Mouse (Mus musculus): ENCODE results near the gene Fgf8. TPM values are rescaled to one million over a fixed set of nuclear protein-coding genes. Genes with fewer than 3 reads are reported as not detected.

Gene Fgf8
- polyA plus RNA-seq, 1 experiment, result 0.21 TPM

DNA sequence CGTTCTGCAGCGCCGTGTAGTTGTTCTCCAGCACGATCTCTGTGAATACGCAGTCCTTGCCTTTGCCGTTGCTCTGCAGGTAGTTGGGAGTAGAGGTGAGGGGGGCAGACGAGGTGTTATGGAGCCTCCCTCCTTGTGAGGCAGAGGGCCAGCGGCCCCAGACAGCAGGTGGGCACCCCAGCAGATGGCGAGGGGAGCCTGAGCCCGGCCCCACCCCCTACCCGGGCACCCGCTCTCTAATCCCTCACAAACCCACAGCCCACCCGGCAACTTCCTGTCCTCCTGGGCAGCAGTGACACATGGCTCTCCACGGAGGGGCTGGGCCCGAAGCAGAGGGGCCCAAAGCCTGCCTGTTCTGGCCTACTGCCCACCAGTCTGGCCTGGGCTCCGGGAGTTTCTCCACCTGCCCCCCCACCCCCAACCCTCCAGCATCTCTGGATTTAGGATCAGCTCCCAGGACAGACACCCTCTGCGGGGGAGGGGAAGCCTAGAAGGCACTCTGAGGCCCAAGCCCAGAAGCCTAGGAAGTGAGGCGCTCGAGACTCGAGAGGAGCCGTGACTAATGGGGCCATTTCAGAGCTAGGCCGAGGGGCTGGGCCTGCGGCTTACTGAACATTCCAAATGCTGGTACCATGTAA lies 5.4 kb downstream of the Fgf8 start:
- no peak overlapping the region for H3K27ac ChIP-seq (ENCODE audit: insufficient read depth, low read length)
- H3K36me3 ChIP-seq (ENCODE audit: control insufficient read depth, insufficient read depth, low read length), result no peaks in the 10 kb centered on the region
- TF ChIP-seq POLR2A (IDR thresholded peaks at IDR 0.05; ENCODE audit: low read depth, low read length), result no peak
- no peak for TF ChIP-seq CTCF (IDR thresholded peaks at IDR 0.05; ENCODE audit: extremely low read depth, insufficient read depth, insufficient read length, insufficient replicate concordance)
- H3K27me3 ChIP-seq (ENCODE audit: control insufficient read depth, insufficient read depth, low read length), result peaks cover 18% of the 10 kb centered on the region
- WGBS, result 26% methylated on average over 22 of the region's 23 CpGs
- DNase-seq (ENCODE audit: low read depth in 1 of 2, low spot score in 2 of 2), result no peak
- no peak overlapping the region; the same call in 1 of the 2 replicates for H3K4me3 ChIP-seq (ENCODE audit: extremely low read depth, insufficient read depth, insufficient read length)
- peaks cover 5% of the 10 kb centered on the region; the same call in 1 of the 2 replicates for H3K4me1 ChIP-seq (ENCODE audit: control insufficient read depth, insufficient read depth, insufficient read length)

DNA sequence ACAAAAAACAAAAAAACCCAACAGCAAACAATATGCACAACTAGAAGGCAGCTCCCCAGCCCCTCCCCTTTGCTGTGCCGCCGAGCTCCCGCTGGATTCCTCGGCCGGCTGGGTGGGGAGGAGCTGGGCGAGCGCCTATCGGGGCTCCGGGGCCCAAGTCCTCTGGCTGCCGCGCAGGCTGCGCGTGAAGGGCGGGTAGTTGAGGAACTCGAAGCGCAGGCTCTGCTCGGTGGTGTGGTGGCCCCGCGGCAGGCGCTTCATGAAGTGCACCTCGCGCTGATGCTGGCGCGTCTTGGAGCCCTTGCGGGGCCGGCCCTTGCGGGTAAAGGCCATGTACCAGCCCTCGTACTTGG lies 5.9 kb downstream of the Fgf8 start:
- no peak for DNase-seq (ENCODE audit: low read depth in 1 of 2, low spot score in 2 of 2)
- no peak overlapping the region for H3K27ac ChIP-seq (ENCODE audit: insufficient read depth, low read length)
- peaks cover 5% of the 10 kb centered on the region; the same call in 1 of the 2 replicates for H3K4me1 ChIP-seq (ENCODE audit: control insufficient read depth, insufficient read depth, insufficient read length)
- H3K4me3 ChIP-seq (ENCODE audit: extremely low read depth, insufficient read depth, insufficient read length), result no peak overlapping the region; the same call in 1 of the 2 replicates
- no peaks in the 10 kb centered on the region for H3K36me3 ChIP-seq (ENCODE audit: control insufficient read depth, insufficient read depth, low read length)
- no peak for TF ChIP-seq POLR2A (IDR thresholded peaks at IDR 0.05; ENCODE audit: low read depth, low read length)
- H3K27me3 ChIP-seq (ENCODE audit: control insufficient read depth, insufficient read depth, low read length), result peaks cover 16% of the 10 kb centered on the region
- under 1% methylated on average over 28 of the region's 28 CpGs for WGBS

DNA sequence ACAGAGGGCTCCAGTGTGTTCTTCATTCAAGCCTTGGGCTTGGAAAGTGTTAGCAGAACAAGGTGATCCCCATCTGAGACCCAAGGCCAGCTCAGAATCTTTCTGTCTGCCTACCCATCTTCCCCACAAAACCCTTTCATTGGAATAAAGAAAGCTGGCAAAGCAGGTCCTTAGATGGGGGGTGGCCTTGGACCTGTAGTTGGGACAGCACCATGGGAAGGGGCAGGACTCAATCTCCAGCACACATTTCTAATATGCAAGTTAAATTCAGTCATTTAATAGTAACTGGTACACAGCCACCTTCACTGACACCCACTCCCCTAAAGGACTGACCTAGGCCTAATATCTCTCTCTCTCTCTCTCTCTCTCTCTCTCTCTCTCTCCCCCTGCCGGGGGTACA lies 6.5 kb downstream of the Fgf8 start:
- WGBS, result 74% methylated on average over 1 of the region's 1 CpGs
- no peak overlapping the region for H3K27ac ChIP-seq (ENCODE audit: insufficient read depth, low read length)
- H3K4me1 ChIP-seq (ENCODE audit: control insufficient read depth, insufficient read depth, insufficient read length), result peaks cover 5% of the 10 kb centered on the region; the same call in 1 of the 2 replicates
- H3K4me3 ChIP-seq (ENCODE audit: extremely low read depth, insufficient read depth, insufficient read length), result no peak overlapping the region
- H3K36me3 ChIP-seq (ENCODE audit: control insufficient read depth, insufficient read depth, low read length), result no peaks in the 10 kb centered on the region
- TF ChIP-seq CTCF (IDR thresholded peaks at IDR 0.05; ENCODE audit: extremely low read depth, insufficient read depth, insufficient read length, insufficient replicate concordance) (no peak), POLR2A (IDR thresholded peaks at IDR 0.05; ENCODE audit: low read depth, low read length) (no peak)
- no peak for DNase-seq (ENCODE audit: low read depth in 1 of 2, low spot score in 2 of 2)
- H3K27me3 ChIP-seq (ENCODE audit: control insufficient read depth, insufficient read depth, low read length), result peaks cover 10% of the 10 kb centered on the region

DNA sequence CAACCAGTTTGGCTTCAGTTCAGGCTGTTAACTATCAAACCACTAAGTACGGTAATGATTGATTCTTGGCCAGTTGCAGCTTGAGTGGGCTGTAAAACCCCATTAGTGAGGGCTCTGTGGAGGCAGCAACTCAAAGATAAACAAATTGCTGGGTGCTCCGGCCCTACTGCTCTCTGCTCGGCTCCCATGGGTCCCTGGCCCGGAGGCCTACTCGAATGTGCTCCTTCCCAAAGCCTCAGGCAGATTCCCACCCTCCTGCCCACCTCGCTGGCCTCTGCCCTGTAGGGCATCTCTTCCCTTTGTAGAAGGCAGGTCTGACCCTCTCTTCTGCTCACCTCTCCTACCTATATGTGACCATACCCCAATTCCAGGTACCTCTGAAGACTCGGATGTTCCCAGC lies 8.0 kb downstream of the Fgf8 start:
- H3K4me3 ChIP-seq (ENCODE audit: extremely low read depth, insufficient read depth, insufficient read length), result no peak overlapping the region
- TF ChIP-seq POLR2A (IDR thresholded peaks at IDR 0.05; ENCODE audit: low read depth, low read length) (no peak), CTCF (IDR thresholded peaks at IDR 0.05; ENCODE audit: extremely low read depth, insufficient read depth, insufficient read length, insufficient replicate concordance) (no peak)
- H3K27ac ChIP-seq (ENCODE audit: insufficient read depth, low read length), result no peak overlapping the region
- peaks cover 5% of the 10 kb centered on the region; the same call in 1 of the 2 replicates for H3K4me1 ChIP-seq (ENCODE audit: control insufficient read depth, insufficient read depth, insufficient read length)
- 83% methylated on average over 7 of the region's 7 CpGs for WGBS
- H3K27me3 ChIP-seq (ENCODE audit: control insufficient read depth, insufficient read depth, low read length), result peaks cover 9% of the 10 kb centered on the region
- no peaks in the 10 kb centered on the region for H3K36me3 ChIP-seq (ENCODE audit: control insufficient read depth, insufficient read depth, low read length)
- no peak for DNase-seq (ENCODE audit: low read depth in 1 of 2, low spot score in 2 of 2)

DNA sequence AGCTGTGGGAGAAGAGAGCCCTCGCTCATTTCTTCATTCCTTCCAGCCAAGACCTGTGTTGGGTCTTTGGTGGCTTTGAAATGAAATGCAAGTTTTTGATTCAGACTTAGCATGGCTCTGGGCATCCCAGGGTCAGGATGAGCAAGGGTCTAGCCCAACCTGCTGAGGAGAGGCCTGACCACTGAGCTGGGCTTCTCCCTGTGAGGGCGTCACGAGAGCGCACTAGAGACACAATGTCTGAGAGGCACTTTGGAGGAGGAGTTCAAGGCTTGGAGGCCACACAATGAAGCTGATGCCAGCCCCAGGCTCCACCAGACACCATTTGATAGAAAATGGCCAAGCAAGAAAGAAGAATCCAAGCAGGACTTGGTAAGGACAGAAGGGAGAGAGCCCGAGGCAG lies 8.5 kb downstream of the Fgf8 start:
- WGBS, result 88% methylated on average over 5 of the region's 5 CpGs
- Histone ChIP-seq H3K4me1 (ENCODE audit: control insufficient read depth, insufficient read depth, insufficient read length) (peaks cover 5% of the 10 kb centered on the region; the same call in 1 of the 2 replicates), H3K36me3 (ENCODE audit: control insufficient read depth, insufficient read depth, low read length) (no peaks in the 10 kb centered on the region), H3K27ac (ENCODE audit: insufficient read depth, low read length) (no peak overlapping the region), H3K4me3 (ENCODE audit: extremely low read depth, insufficient read depth, insufficient read length) (no peak overlapping the region), H3K27me3 (ENCODE audit: control insufficient read depth, insufficient read depth, low read length) (peaks cover 9% of the 10 kb centered on the region)
- no peak for DNase-seq (ENCODE audit: low read depth in 1 of 2, low spot score in 2 of 2)
- TF ChIP-seq CTCF (IDR thresholded peaks at IDR 0.05; ENCODE audit: extremely low read depth, insufficient read depth, insufficient read length, insufficient replicate concordance) (no peak), POLR2A (IDR thresholded peaks at IDR 0.05; ENCODE audit: low read depth, low read length) (no peak)

DNA sequence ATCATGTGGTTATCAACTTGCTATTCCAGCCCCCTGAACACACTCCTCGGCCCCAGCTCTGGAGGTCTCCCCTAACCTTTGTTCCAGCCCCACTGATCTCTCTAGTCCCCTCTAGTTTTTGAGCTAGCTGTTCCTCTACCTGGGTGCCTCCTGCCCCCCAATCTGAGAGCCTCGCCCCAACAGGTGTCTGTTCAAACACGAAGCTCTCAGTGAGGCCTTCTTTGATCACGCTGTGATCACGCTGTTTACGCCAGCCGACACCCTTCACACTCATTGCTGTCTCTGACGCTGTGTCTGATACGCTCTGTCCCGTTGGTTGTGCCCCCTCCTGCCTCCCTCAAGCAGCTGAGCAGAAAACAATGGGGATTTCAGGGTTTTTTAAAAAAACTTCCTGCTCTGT lies 9.2 kb downstream of the Fgf8 start:
- Histone ChIP-seq H3K4me3 (ENCODE audit: extremely low read depth, insufficient read depth, insufficient read length) (no peak overlapping the region), H3K27ac (ENCODE audit: insufficient read depth, low read length) (no peak overlapping the region), H3K27me3 (ENCODE audit: control insufficient read depth, insufficient read depth, low read length) (peaks cover 9% of the 10 kb centered on the region), H3K36me3 (ENCODE audit: control insufficient read depth, insufficient read depth, low read length) (no peaks in the 10 kb centered on the region), H3K4me1 (ENCODE audit: control insufficient read depth, insufficient read depth, insufficient read length) (peaks cover 5% of the 10 kb centered on the region; the same call in 1 of the 2 replicates)
- TF ChIP-seq CTCF (IDR thresholded peaks at IDR 0.05; ENCODE audit: extremely low read depth, insufficient read depth, insufficient read length, insufficient replicate concordance) (no peak), POLR2A (IDR thresholded peaks at IDR 0.05; ENCODE audit: low read depth, low read length) (no peak)
- DNase-seq (ENCODE audit: low read depth in 1 of 2, low spot score in 2 of 2), result no peak
- WGBS, result 63% methylated on average over 10 of the region's 10 CpGs

DNA sequence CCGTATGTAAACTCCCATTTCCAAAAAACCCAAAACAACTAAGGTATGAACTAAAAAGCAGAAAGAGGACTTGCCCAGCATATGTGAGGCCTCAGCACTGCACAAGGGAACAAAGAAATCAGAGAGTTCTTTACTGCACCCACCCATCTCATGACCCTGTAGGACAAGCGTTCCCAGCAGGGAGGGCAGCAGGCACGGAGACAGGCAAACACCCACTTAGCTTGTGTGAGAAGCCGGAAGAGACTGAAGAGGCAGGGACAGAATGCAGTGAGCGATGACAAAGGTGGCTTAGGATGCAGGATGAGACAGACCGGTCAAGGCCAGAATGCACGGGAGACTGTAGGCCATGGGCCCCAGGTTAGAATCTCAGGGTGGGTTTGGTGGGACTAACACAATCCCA lies 11.1 kb downstream of the Fgf8 start:
- H3K27me3 ChIP-seq (ENCODE audit: control insufficient read depth, insufficient read depth, low read length), result no peaks in the 10 kb centered on the region
- no peak for DNase-seq (ENCODE audit: low read depth in 1 of 2, low spot score in 2 of 2)
- 95% methylated on average over 7 of the region's 7 CpGs for WGBS

More for the DNA sequence above, 11.1 kb downstream of the Fgf8 start:
- TF ChIP-seq POLR2A (IDR thresholded peaks at IDR 0.05; ENCODE audit: low read depth, low read length), result no peak
- no peak for TF ChIP-seq CTCF (IDR thresholded peaks at IDR 0.05; ENCODE audit: extremely low read depth, insufficient read depth, insufficient read length, insufficient replicate concordance)
- H3K36me3 ChIP-seq (ENCODE audit: control insufficient read depth, insufficient read depth, low read length), result no peaks in the 10 kb centered on the region
- H3K27ac ChIP-seq (ENCODE audit: insufficient read depth, low read length), result no peak overlapping the region
- H3K4me3 ChIP-seq (ENCODE audit: extremely low read depth, insufficient read depth, insufficient read length), result no peak overlapping the region
- no peaks in the 10 kb centered on the region for H3K4me1 ChIP-seq (ENCODE audit: control insufficient read depth, insufficient read depth, insufficient read length)
